Mouse (Mus musculus): ENCODE data around the gene Cacna1a. TPM values are rescaled to one million over a fixed set of nuclear protein-coding genes. Genes with fewer than 3 reads are reported as not detected.
A peak's percentile ranks its signal among the peaks of the same experiment; 100 is the strongest.

Cacna1a gene
- total and polyA plus RNA-seq, 3 experiments: 3.2 to 5.1 TPM; not detected in 1

- no peak overlapping the region for H3K4me3 ChIP-seq (ENCODE audit: control insufficient read depth in 1 of 2, insufficient read depth in 1 of 2, low read depth in 2 of 2, low read length in 2 of 2)
These were observed 189.2 kb downstream of the Cacna1a start for GRCm38 (mm10) chr8:84577432-84577831.

GRCm38 (mm10) chr8:84579595-84579994, 191.4 kb downstream of the Cacna1a start:
- Histone ChIP-seq H3K9ac (ENCODE audit: control insufficient read depth, low read depth, low read length, poor library complexity, severe bottlenecking) (no peak overlapping the region), H3K27me3 (ENCODE audit: control insufficient read depth in 1 of 2, insufficient read depth in 2 of 2, low read length in 2 of 2) (peaks cover 7 to 8% of the 10 kb centered on the region in 2 experiments), H3K4me1 (ENCODE audit: control insufficient read depth in 1 of 2, insufficient read depth in 2 of 2, low read length in 2 of 2) (no peaks in the 10 kb centered on the region), H3K4me3 (ENCODE audit: control insufficient read depth in 1 of 2, insufficient read depth in 1 of 2, low read depth in 2 of 2, low read length in 2 of 2) (no peak overlapping the region), H3K36me3 (ENCODE audit: control insufficient read depth in 1 of 2, insufficient read depth in 2 of 2, low read length in 2 of 2) (no peaks in the 10 kb centered on the region), H3K27ac (ENCODE audit: control insufficient read depth, low read depth, low read length) (no peak overlapping the region), H3K79me2 (ENCODE audit: control insufficient read depth, insufficient read depth, low read length, poor library complexity) (no peaks in the 10 kb centered on the region), H3K9me3 (replicated peaks; ENCODE audit: insufficient read depth, low read length) (no peaks in the 10 kb centered on the region)
- TF ChIP-seq HCFC1 (IDR thresholded peaks at IDR 0.05; ENCODE audit: low read depth, low read length) (no peak), SMC3 (IDR thresholded peaks at IDR 0.05; ENCODE audit: low read depth, low read length) (peak; percentile 82), ZC3H11A (IDR thresholded peaks at IDR 0.05; ENCODE audit: low read depth, low read length) (peak; percentile 31; the same call in 1 of the 2 replicates), RAD21 (IDR thresholded peaks at IDR 0.05; ENCODE audit: low read depth, low read length) (peak; percentile 37), CTCF (IDR thresholded peaks at IDR 0.05 in 2 of 3, conservative IDR thresholded peaks at IDR 0.05 in 1 of 3; ENCODE audit: control insufficient read depth in 1 of 3, insufficient read depth in 1 of 3, low read depth in 2 of 3, low read length in 3 of 3, poor library complexity in 1 of 3, severe bottlenecking in 1 of 3) (peak; percentile 73 to 75 (median 73))
- peak; percentile 64 for DNase-seq (ENCODE audit: low read depth, low spot score)

More at GRCm38 (mm10) chr8:84577432-84577831, 189.2 kb downstream of the Cacna1a start:
- Histone ChIP-seq H3K9me3 (replicated peaks; ENCODE audit: insufficient read depth, low read length) (no peaks in the 10 kb centered on the region), H3K27me3 (ENCODE audit: control insufficient read depth in 1 of 2, insufficient read depth in 2 of 2, low read length in 2 of 2) (peaks cover 7 to 8% of the 10 kb centered on the region in 2 experiments), H3K27ac (ENCODE audit: control insufficient read depth, low read depth, low read length) (no peak overlapping the region), H3K79me2 (ENCODE audit: control insufficient read depth, insufficient read depth, low read length, poor library complexity) (no peaks in the 10 kb centered on the region), H3K9ac (ENCODE audit: control insufficient read depth, low read depth, low read length, poor library complexity, severe bottlenecking) (no peak overlapping the region), H3K4me1 (ENCODE audit: control insufficient read depth in 1 of 2, insufficient read depth in 2 of 2, low read length in 2 of 2) (no peaks in the 10 kb centered on the region), H3K36me3 (ENCODE audit: control insufficient read depth in 1 of 2, insufficient read depth in 2 of 2, low read length in 2 of 2) (no peaks in the 10 kb centered on the region)
- no peak for TF ChIP-seq POLR2AphosphoS5 (IDR thresholded peaks at IDR 0.05; ENCODE audit: borderline replicate concordance, low read depth, low read length)
- no peak for TF ChIP-seq UBTF (IDR thresholded peaks at IDR 0.05; ENCODE audit: borderline replicate concordance, insufficient read depth, low read depth, low read length)
- TF ChIP-seq NRF1 (IDR thresholded peaks at IDR 0.05; ENCODE audit: insufficient read depth, low read depth, low read length, poor library complexity, severe bottlenecking): no peak
- no peak for TF ChIP-seq CTCF (IDR thresholded peaks at IDR 0.05 in 2 of 3, conservative IDR thresholded peaks at IDR 0.05 in 1 of 3; ENCODE audit: control insufficient read depth in 1 of 3, insufficient read depth in 1 of 3, low read depth in 2 of 3, low read length in 3 of 3, poor library complexity in 1 of 3, severe bottlenecking in 1 of 3)
- no peak for TF ChIP-seq MAZ (IDR thresholded peaks at IDR 0.05; ENCODE audit: low read depth, low read length)
- no peak for TF ChIP-seq SIN3A (IDR thresholded peaks at IDR 0.05; ENCODE audit: low read length)
- TF ChIP-seq MXI1 (IDR thresholded peaks at IDR 0.05; ENCODE audit: low read depth, low read length): no peak
- TF ChIP-seq BHLHE40 (IDR thresholded peaks at IDR 0.05; ENCODE audit: borderline replicate concordance, low read depth, low read length): no peak
- DNase-seq (ENCODE audit: low read depth, low spot score): no peak

GRCm38 (mm10) chr8:84585311-84585710, 197.1 kb downstream of the Cacna1a start:
- no peak overlapping the region for H3K9ac ChIP-seq (ENCODE audit: control insufficient read depth, low read depth, low read length, poor library complexity, severe bottlenecking)
- no peaks in the 10 kb centered on the region for H3K27me3 ChIP-seq (ENCODE audit: control insufficient read depth in 1 of 2, insufficient read depth in 2 of 2, low read length in 2 of 2)
- H3K79me2 ChIP-seq (ENCODE audit: control insufficient read depth, insufficient read depth, low read length, poor library complexity): no peaks in the 10 kb centered on the region
- H3K36me3 ChIP-seq (ENCODE audit: control insufficient read depth in 1 of 2, insufficient read depth in 2 of 2, low read length in 2 of 2): peaks cover 0 to 4% of the 10 kb centered on the region in 2 experiments; a peak in 1 of 4 replicates
- TF ChIP-seq RAD21 (IDR thresholded peaks at IDR 0.05; ENCODE audit: low read depth, low read length): peak; percentile 6
- no peak for TF ChIP-seq MYB (IDR thresholded peaks at IDR 0.05; ENCODE audit: low read depth, low read length)
- TF ChIP-seq ZC3H11A (IDR thresholded peaks at IDR 0.05; ENCODE audit: low read depth, low read length): no peak
- TF ChIP-seq CTCF (IDR thresholded peaks at IDR 0.05 in 2 of 3, conservative IDR thresholded peaks at IDR 0.05 in 1 of 3; ENCODE audit: control insufficient read depth in 1 of 3, insufficient read depth in 1 of 3, low read depth in 2 of 3, low read length in 3 of 3, poor library complexity in 1 of 3, severe bottlenecking in 1 of 3): peak; percentile 35 to 59 (median 55); a peak in 5 of 6 replicates
- TF ChIP-seq SMC3 (IDR thresholded peaks at IDR 0.05; ENCODE audit: low read depth, low read length): peak; percentile 56
- no peak for TF ChIP-seq MAX (IDR thresholded peaks at IDR 0.05; ENCODE audit: low read length)
- no peak for TF ChIP-seq GABPA (IDR thresholded peaks at IDR 0.05; ENCODE audit: low read depth, low read length)
- no peaks in the 10 kb centered on the region for H3K9me3 ChIP-seq (replicated peaks; ENCODE audit: insufficient read depth, low read length)
- H3K4me3 ChIP-seq (ENCODE audit: control insufficient read depth in 1 of 2, insufficient read depth in 1 of 2, low read depth in 2 of 2, low read length in 2 of 2): no peak overlapping the region
- H3K27ac ChIP-seq (ENCODE audit: control insufficient read depth, low read depth, low read length): no peak overlapping the region
- H3K4me1 ChIP-seq (ENCODE audit: control insufficient read depth in 1 of 2, insufficient read depth in 2 of 2, low read length in 2 of 2): peaks cover 3 to 13% of the 10 kb centered on the region in 2 experiments
- DNase-seq (ENCODE audit: low read depth, low spot score): peak; percentile 45

Data from MEL (cell line).